Mouse (Mus musculus) urinary bladder, postnatal 25 days (tissue): ENCODE measurements at regions not wholly inside any gene's neighbourhood (a gene's known extent, or its start where the extent isn't known, plus 50 kb on each side); places are given as distances from the start of the nearest gene placed in this dataset.
"Not testable (repeated sequence)": the region's sequence is repeated elsewhere in the genome, so short reads cannot be mapped to it uniquely, and the experiment has no call there.

ENCODE experiments used
- DNase-seq: peaks from one replicate; pipeline ENCODE4 v3.0.0; 2022; ENCODE audit warnings: low spot score

DNA sequence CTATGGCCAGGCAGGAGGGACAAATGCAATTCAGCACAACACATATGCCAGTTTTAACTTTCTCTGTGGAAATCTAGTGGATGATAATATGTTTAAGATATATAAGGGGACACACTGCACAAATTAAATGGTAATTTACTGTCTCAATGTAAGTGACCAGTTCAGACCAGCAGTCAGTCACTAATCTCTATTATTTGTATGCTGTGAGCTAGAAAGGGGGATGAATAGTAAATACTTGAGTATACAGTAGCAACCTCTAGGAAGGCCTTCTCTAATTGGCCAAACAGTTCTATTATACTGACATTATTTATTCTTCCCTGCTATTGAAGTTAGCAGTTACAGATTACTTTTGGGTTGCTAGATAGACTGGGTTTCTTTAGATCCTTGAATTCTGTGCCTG lies 391.2 kb downstream of the Fign start:
- no peak for DNase-seq

DNA sequence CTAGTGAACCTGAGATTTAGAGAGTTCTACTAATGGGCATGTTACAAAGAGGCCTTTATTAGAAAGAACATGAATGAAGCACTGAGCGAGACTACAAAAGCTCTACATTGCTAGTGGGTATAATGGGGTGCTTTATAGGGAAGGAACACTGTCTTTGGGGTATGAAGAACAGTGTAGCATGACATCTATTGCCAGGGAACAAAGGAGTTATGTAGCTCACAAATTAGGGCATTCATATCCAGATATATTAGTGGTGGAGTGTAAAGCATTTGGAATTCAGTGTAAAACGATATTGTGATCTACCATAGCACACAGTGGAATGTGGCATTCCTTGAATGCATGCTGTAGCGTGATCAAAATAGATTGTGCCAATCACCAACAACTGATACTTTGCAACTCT lies 391.7 kb downstream of the Fign start:
- DNase-seq, result no peak

DNA sequence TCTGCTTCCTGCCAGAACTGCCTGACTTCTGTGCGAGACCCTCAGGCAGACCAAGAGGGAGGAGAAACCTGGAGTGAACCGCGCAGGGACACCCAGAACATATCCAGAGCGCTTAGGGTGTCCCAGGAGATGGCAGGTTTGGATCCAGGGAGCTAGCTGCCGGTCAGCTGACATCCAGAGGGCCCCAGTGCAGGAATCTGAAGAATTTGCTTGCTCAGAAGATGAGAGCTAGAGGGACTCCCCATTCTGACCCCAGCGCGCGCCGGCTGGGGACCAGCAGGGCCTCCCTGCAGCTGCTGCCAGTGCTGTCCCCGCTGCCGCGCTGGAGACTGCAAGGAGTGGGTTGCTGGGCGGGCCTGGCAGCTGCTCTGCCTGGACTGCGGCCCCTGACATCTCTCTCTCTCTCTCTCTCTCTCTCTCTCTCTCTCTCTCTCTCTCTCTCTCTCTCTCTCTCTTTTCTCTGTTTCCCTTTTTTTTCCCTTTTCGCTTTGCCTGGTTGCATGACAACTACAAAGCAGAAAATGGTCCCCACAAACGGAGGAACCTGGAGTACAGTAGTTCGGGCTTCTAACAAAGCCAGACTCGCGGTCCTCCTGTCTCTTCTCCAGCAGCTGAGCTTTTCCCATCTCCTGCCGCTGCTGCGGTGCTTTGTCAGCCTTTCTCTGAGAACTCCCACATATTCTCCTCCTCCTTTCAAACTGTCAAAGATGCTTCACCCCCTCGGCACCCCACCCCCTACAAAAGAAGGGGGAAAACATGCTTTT lies 395.3 kb downstream of the Fign start:
- DNase-seq, result peak; percentile 16

DNA sequence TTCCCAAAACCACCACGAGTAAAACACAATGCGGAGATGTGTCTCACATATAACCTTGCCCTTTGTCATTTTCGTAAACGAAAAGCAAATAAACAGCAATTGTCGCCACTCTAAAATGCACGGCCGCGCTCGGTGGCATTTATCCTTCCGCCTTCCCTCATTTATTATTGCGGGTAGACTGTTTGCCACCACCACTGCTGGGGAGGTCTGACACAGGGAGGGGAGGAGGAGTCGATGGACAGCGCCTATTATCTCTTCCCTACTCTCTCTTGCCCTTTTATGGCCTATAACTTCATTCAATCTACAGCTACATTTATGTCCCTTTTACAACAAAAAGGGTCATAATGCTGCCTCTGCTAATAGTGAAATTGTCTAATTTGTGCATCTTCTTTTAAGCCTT lies 396.0 kb downstream of the Fign start:
- DNase-seq, result no peak

DNA sequence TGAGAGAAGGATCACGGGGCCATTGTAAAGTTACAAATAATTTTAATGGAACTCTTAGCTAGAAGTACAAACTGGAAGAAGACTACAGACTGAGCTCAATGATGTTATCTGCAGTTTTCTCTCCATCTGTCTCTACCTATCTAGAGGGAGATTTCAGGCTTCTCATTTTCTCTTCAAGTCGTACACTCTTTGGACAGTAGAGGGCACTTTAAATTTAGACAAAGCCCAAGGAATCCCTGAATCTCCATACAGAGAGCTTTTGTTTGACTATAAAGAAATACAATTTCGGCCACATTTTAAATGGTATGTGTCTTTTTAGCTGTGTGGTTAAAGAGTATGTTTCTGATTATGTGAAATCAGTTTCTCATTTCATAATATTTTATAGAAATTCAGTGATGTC lies 397.6 kb downstream of the Fign start:
- DNase-seq, result no peak

DNA sequence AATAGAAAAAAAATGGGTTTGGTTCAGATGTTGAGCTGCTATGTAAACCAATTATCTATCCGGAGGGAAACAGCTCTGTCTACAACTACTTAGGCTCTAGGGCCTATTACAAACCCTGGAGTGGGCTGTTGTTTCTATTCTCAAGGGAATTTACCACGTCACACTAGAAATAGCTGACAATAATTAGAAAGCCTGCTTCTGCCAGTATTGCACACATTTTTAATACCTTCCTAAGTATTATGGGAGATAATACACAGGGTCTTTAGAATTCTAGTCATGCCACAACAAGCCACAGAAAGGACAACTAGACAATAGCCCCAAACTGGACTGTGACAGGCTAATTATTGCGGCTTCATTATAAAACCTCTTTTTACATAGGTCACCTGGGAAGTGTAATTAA lies 428.1 kb downstream of the Fign start:
- DNase-seq, result no peak

DNA sequence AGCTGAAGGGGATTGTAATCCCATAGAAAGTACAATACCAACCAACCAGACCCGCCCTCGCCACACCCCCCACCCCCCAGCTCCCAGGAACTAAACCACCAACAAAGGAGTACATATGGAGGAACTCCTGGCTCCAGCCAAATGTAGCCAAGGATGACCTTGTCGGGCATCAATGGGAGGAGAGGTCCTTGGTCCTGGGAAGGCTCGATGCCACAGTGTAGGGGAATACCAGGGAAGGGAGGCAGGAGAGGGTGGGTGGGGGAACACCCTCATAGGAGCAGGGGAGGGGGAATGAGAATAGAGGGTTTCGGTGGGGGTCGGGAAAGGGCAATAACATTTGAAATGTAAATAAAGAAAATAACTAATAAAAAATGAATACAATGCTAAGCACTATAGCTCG lies 429.1 kb downstream of the Fign start:
- no peak for DNase-seq

DNA sequence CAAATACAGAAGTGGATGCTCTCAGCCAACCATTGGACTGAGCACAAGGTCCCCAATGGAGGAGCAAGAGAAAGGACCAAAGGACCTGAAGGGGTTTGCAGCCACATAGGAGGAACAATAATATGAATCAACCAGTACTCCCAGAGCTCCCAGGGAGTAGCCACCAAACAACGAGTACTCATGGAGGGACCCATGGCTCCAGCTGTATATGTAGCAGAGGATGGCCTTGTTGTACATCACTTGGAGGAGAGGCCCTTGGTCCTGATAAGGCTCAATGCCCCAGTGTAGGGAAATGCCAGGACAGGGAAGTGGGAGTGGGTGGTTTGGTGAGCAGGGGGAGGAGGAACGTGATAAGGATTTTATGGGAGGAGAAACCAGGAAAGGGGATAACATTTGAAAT lies 437.9 kb downstream of the Fign start:
- not testable (repeated sequence) for DNase-seq
